Mouse (Mus musculus): Measurements from ENCODE around the gene Gng2. TPM values are rescaled to one million over a fixed set of nuclear protein-coding genes. Genes with fewer than 3 reads are reported as not detected.

Gng2 gene
- polyA plus RNA-seq, 2 experiments: 40.5 to 52.3 TPM

GRCm38 (mm10) chr14:19933314-19933713 is 44.1 kb downstream of the Gng2 start:
- H3K4me2 ChIP-seq (replicated peaks; ENCODE audit: low read depth, low read length, severe bottlenecking): no peak overlapping the region
- DNase-seq (ENCODE audit: low spot score) (no peak), ATAC-seq (ENCODE audit: low FRiP score, low read depth) (no peak)
- H3K9me3 ChIP-seq (ENCODE audit: control insufficient read depth, low read length): no peaks in the 10 kb centered on the region
- no peak for TF ChIP-seq POLR2A (IDR thresholded peaks at IDR 0.05; ENCODE audit: borderline replicate concordance, extremely low read depth, insufficient read depth, insufficient read length)
- H3K4me1 ChIP-seq (ENCODE audit: control insufficient read depth, insufficient read depth, low read length): no peaks in the 10 kb centered on the region
- H3K27ac ChIP-seq (replicated peaks; ENCODE audit: low read depth, low read length): no peak overlapping the region
- 87% methylated on average over 6 of the region's 6 CpGs for WGBS
- no peaks in the 10 kb centered on the region for H3K36me3 ChIP-seq (ENCODE audit: control insufficient read depth, insufficient read depth, low read length)
- no peaks in the 10 kb centered on the region for H3K27me3 ChIP-seq (ENCODE audit: control insufficient read depth, insufficient read depth, low read length)
- H3K4me3 ChIP-seq (replicated peaks; ENCODE audit: low read length): no peak overlapping the region
- H3K9ac ChIP-seq (ENCODE audit: low read depth, low read length, severe bottlenecking): no peak overlapping the region

- Histone ChIP-seq H3K27me3 (ENCODE audit: control insufficient read depth, insufficient read depth, low read length) (no peaks in the 10 kb centered on the region), H3K36me3 (ENCODE audit: control insufficient read depth, insufficient read depth, low read length) (no peaks in the 10 kb centered on the region), H3K27ac (replicated peaks; ENCODE audit: low read depth, low read length) (no peak overlapping the region), H3K9ac (ENCODE audit: low read depth, low read length, severe bottlenecking) (no peak overlapping the region), H3K4me1 (ENCODE audit: control insufficient read depth, insufficient read depth, low read length) (peaks cover 3% of the 10 kb centered on the region; the same call in 1 of the 2 replicates), H3K4me3 (replicated peaks; ENCODE audit: low read length) (no peak overlapping the region), H3K4me2 (replicated peaks; ENCODE audit: low read depth, low read length, severe bottlenecking) (no peak overlapping the region), H3K9me3 (ENCODE audit: control insufficient read depth, low read length) (0 out of 2 replicates have a peak, but pooled peaks cover 2% of the 10 kb centered on the region)
- DNase-seq (ENCODE audit: low spot score) (no peak), ATAC-seq (ENCODE audit: low FRiP score, low read depth) (no peak)
- WGBS: 54% methylated on average over 6 of the region's 6 CpGs
- no peak for TF ChIP-seq POLR2A (IDR thresholded peaks at IDR 0.05; ENCODE audit: borderline replicate concordance, extremely low read depth, insufficient read depth, insufficient read length)
Measured at GRCm38 (mm10) chr14:19927879-19928278, 49.5 kb downstream of the Gng2 start.

- Histone ChIP-seq H3K27me3 (ENCODE audit: control insufficient read depth, insufficient read depth, low read length) (no peaks in the 10 kb centered on the region), H3K36me3 (ENCODE audit: control insufficient read depth, insufficient read depth, low read length) (no peaks in the 10 kb centered on the region), H3K4me1 (ENCODE audit: control insufficient read depth, insufficient read depth, low read length) (peaks cover 3% of the 10 kb centered on the region; the same call in 1 of the 2 replicates), H3K27ac (replicated peaks; ENCODE audit: low read depth, low read length) (no peak overlapping the region), H3K9ac (ENCODE audit: low read depth, low read length, severe bottlenecking) (no peak overlapping the region), H3K9me3 (ENCODE audit: control insufficient read depth, low read length) (0 out of 2 replicates have a peak, but pooled peaks cover 2% of the 10 kb centered on the region), H3K4me3 (replicated peaks; ENCODE audit: low read length) (no peak overlapping the region), H3K4me2 (replicated peaks; ENCODE audit: low read depth, low read length, severe bottlenecking) (no peak overlapping the region)
- ATAC-seq (ENCODE audit: low FRiP score, low read depth): no peak
- 64% methylated on average over 2 of the region's 2 CpGs for WGBS
- DNase-seq (ENCODE audit: low spot score): no peak
- no peak for TF ChIP-seq POLR2A (IDR thresholded peaks at IDR 0.05; ENCODE audit: borderline replicate concordance, extremely low read depth, insufficient read depth, insufficient read length)
Measured at GRCm38 (mm10) chr14:19927156-19927555, 50.3 kb downstream of the Gng2 start.

DNA sequence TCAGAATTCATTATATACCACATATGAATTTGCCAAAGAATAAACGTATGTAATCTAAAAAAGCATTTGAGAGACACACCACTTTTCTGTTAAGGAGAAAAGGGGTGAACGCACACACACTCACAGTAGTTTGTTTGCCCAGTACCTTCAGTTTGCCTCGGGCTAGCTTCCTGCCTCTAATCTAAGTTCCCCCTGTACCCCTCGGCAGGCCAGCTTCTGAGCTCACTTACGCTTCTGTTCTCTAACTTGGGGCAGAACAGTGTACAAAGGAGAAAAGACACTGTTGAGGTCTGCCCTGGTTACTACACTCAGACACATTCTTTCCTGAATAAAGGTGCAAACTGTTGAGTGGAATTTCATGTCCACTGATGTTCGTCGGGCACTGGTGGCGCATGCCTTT is 51.1 kb downstream of the Gng2 start:
- ATAC-seq (ENCODE audit: low FRiP score, low read depth): no peak
- Histone ChIP-seq H3K9ac (ENCODE audit: low read depth, low read length, severe bottlenecking) (no peak overlapping the region), H3K36me3 (ENCODE audit: control insufficient read depth, insufficient read depth, low read length) (no peaks in the 10 kb centered on the region), H3K4me1 (ENCODE audit: control insufficient read depth, insufficient read depth, low read length) (peaks cover 3% of the 10 kb centered on the region; the same call in 1 of the 2 replicates), H3K27me3 (ENCODE audit: control insufficient read depth, insufficient read depth, low read length) (no peaks in the 10 kb centered on the region), H3K27ac (replicated peaks; ENCODE audit: low read depth, low read length) (no peak overlapping the region), H3K9me3 (ENCODE audit: control insufficient read depth, low read length) (0 out of 2 replicates have a peak, but pooled peaks cover 2% of the 10 kb centered on the region), H3K4me3 (replicated peaks; ENCODE audit: low read length) (no peak overlapping the region), H3K4me2 (replicated peaks; ENCODE audit: low read depth, low read length, severe bottlenecking) (no peak overlapping the region)
- TF ChIP-seq POLR2A (IDR thresholded peaks at IDR 0.05; ENCODE audit: borderline replicate concordance, extremely low read depth, insufficient read depth, insufficient read length): no peak
- WGBS: 77% methylated on average over 8 of the region's 8 CpGs
- DNase-seq (ENCODE audit: low spot score): no peak

GRCm38 (mm10) chr14:19925157-19925556 is 52.3 kb downstream of the Gng2 start:
- H3K4me2 ChIP-seq (replicated peaks; ENCODE audit: low read depth, low read length, severe bottlenecking): no peak overlapping the region
- H3K27ac ChIP-seq (replicated peaks; ENCODE audit: low read depth, low read length): no peak overlapping the region
- H3K4me3 ChIP-seq (replicated peaks; ENCODE audit: low read length): no peak overlapping the region
- ATAC-seq (ENCODE audit: low FRiP score, low read depth) (no peak), DNase-seq (ENCODE audit: low spot score) (no peak)
- H3K36me3 ChIP-seq (ENCODE audit: control insufficient read depth, insufficient read depth, low read length): no peaks in the 10 kb centered on the region
- WGBS: 81% methylated on average over 6 of the region's 6 CpGs
- H3K27me3 ChIP-seq (ENCODE audit: control insufficient read depth, insufficient read depth, low read length): no peaks in the 10 kb centered on the region
- TF ChIP-seq POLR2A (IDR thresholded peaks at IDR 0.05; ENCODE audit: borderline replicate concordance, extremely low read depth, insufficient read depth, insufficient read length): no peak
- 0 out of 2 replicates have a peak, but pooled peaks cover 2% of the 10 kb centered on the region for H3K9me3 ChIP-seq (ENCODE audit: control insufficient read depth, low read length)
- H3K9ac ChIP-seq (ENCODE audit: low read depth, low read length, severe bottlenecking): no peak overlapping the region
- H3K4me1 ChIP-seq (ENCODE audit: control insufficient read depth, insufficient read depth, low read length): peaks cover 11% of the 10 kb centered on the region; the same call in 1 of the 2 replicates

Measured in limb, embryonic 14.5 days (tissue).